Mouse (Mus musculus) kidney, adult 8-10 months (tissue): ENCODE data around the gene Stard13.

Source experiments
- DNase-seq, 2 experiments: peaks; one replicate each; pipeline ENCODE4 v3.0.0; 2022

The Stard13 gene

DNA sequence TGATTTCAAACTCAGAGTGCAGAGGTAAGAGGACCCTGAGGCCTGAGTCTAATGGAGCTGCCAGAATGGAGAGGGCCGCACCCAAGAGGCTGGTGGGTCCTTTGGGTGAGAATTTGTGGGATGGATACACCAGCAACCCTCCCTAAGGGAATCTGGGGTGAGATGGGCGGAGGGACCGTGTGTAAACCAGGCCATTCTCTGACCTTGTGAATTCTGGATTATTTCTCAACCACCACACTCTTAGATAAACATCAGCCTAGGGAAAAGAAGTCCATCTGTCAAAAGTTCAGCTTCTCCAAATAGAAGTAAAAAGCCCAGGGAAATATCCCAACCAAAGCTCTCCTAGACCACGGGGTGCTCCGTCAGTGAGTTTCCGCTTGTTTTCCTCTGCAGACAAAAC, 137.6 kb downstream of the Stard13 start:
- no peak for DNase-seq

DNA sequence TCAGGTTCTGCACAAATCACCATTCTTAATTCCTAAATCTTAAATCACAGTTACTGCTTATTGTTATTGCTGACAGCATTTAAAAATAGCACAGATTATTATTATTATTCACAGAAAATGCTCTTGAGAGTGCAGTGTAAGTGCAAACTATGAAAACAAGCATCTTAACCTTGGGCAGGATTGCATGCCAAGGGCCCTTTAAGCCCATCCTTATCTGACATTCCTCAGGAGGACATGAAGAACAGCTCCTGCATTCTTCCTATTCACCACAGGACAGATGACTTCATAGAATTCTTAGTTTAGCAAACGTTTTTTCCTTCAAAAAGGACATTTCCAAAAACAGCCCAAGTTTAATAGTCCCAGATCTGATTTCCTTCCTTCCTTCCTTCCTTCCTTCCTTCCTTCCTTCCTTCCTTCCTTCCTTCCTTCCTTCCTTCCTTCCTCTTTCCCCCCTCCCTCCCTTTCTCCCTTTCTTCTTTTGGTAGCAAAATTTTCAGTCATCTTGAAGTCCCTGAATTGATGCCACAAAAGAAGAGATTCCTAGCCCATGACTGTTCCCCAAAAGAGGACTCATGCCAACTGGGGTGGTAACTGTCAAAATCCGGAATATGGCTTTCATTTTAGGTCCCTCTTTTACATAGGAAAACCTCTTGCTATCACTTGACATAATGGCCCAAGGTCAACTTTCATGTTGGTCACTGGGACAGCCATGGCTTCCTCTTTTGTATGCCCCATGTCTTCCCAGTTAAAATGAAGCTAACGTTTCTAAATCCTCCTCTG, 140.6 kb downstream of the Stard13 start:
- no peak for DNase-seq

DNA sequence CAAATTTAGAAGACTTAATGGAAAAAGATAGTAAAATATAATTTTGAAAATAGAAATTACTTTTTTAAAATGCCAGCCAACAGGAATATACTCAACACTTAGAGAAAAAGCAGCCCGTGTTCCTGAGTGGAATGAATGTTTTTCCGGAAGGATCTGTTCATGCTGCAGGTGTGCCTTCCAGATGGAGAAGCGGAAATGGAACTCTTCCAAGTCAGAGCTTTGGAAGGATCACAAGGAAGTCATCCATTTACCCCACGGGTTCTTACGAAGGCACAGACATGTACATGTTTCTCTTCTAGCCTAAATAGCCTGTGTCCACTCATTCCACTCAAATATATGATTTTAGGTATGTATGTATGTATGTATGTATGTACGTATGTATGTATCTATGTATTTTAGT, 142.6 kb downstream of the Stard13 start:
- no peak for DNase-seq

- no peak for DNase-seq
Observed at GRCm38 (mm10) chr5:151089201-151089600, 144.4 kb downstream of the Stard13 start.

- peak in 1 of 2 experiments; percentile 26 for DNase-seq
Observed at GRCm38 (mm10) chr5:151086425-151087202, 147.0 kb downstream of the Stard13 start.

DNA sequence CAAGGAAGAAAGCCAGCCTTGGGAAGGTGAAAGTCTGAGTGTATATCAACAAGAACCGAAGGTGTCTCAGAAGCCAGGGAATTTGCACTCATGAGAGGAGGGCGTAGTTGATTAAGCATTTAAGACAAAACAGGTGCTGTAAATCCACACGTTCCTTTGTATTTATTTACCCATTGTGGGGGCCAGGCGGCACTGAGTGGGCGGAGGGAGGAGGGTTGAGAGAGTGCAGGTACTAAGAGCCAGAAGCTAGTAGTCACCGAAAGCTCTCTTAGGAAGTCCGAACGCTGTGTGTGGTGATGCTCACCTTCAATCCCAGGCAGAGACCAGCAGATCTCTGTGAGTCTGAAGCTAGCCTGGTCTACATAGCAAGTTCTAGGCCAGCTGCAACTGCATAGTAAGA, 147.9 kb downstream of the Stard13 start:
- DNase-seq: no peak

GRCm38 (mm10) chr5:151080276-151080675, 153.4 kb downstream of the Stard13 start:
- DNase-seq: no peak

DNA sequence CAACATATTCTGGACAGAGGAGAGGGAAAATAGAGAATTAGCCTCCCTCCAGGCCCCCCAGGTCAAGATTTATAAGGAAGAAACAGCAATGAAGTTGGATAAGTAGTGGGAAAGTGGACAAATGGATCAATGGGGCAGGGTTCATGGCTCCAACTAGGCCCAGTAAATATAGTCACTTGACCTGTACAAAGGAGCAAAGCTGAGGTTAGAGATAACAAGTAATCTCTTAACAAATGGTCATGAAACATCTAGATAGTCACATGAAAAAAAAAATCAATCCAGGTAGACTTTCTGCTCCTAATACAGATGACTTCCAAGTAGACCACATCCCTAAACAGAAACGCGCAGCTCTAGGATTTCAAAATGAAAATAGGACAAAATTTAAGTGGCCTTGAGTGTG, 155.7 kb downstream of the Stard13 start:
- no peak for DNase-seq

GRCm38 (mm10) chr5:151076917-151077316, 156.7 kb downstream of the Stard13 start:
- no peak for DNase-seq

DNA sequence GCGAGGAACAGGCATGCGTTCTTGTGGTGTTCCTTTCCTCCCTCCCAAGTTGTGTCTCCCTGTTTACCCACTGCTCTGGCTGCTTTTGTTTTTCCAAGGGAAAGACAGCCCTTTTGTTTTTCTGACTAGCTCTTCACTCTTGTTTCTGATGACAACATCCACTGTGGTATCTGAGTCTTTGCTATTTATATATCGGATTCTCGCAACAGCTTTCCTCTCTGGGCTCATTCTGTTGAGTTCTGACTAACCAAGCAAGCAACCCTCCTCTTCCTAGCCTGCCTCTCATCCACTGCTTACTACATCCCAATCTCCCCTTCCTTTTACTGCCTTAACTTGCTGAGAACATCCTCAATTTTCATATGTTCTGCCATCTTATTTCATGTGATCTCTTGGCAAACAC, 159.4 kb downstream of the Stard13 start:
- no peak for DNase-seq

DNA sequence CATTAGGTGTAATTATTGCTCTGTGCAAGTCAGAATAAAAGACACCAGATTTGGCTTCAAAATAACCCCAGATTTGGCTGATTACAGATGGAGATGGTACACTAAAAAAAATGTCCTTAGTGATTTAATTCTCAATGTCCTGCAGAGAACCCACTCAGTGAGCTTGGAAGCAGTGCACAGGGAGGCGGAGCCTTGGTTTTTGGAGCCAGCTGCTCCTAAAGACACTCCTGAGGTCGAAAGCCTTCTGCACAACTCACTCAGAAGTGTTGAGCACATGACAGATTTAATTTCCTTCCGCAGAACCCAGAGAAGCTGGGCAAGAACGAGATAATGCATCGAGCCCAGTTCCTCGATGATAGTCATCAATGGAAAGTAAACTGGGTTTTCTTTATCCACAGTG, 162.2 kb downstream of the Stard13 start:
- DNase-seq: no peak

- no peak for DNase-seq
Observed at GRCm38 (mm10) chr5:151070896-151071295, 162.7 kb downstream of the Stard13 start.

DNA sequence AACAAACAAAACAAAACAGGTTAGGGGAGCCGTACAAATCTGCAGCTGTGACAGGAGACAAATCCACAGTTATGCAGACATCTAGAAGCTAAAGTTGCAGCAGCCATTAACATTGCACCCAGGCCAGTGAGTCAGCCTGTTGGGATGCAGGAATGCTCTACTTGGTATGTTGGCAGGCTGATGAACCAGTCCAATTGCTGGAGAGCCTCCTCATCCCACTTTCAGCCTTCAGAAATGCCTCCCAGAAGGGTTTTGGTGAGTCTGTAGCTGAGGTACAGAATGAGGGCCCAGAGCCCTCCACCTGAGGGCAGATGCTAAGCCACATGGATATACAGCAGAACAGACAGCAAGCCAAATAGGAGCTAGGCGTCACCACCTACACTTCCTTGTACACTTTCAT, 164.1 kb downstream of the Stard13 start:
- no peak for DNase-seq

- no peak for DNase-seq
Observed at GRCm38 (mm10) chr5:151066016-151066415, 167.6 kb downstream of the Stard13 start.

GRCm38 (mm10) chr5:151065228-151065627, 168.4 kb downstream of the Stard13 start:
- DNase-seq: peak in 1 of 2 experiments; percentile 32

- DNase-seq: no peak
Observed at GRCm38 (mm10) chr5:151061942-151062341, 171.7 kb downstream of the Stard13 start.

DNA sequence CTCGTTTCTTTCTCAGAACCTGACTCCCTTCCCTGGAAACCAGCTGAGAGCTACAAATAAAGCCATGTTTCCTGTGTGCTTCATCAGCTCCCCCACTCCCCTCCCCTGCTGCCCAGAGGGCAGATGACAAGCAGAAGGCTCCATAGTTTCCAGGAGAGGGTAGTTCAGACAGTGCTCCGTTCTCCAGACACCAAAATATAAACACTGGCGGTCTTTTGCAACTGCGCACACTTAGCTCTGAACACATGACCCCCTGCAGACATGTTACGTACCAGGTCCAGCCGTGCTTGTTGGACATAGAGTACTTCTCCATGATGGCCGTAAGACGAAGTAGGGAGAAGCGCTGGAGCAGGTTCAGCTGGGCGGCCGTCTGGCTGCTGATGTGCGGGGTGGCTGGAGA, 173.2 kb downstream of the Stard13 start:
- DNase-seq: no peak

- DNase-seq: no peak
Observed at GRCm38 (mm10) chr5:151059772-151060171, 173.9 kb downstream of the Stard13 start.

DNA sequence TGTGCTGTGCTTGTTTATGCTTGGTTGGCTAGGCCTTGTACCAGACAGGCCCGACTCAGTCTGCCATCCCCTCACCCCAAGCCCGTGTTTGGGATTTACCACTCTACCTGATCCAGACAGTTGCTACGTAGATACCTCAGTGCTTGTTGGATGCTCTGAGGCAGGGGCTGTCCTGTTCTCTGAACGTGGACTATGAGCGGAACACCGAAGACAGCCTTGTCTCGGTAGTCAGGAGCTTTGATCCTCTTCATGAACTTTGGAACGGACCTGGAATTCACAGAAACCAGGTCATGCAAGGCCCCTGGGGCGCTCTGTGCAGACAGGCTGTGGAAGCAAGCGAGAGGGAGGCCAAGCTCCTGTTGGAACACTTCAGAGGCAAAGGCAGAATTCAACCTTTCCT, 174.3 kb downstream of the Stard13 start:
- DNase-seq: peak; percentile 78 to 79

DNA sequence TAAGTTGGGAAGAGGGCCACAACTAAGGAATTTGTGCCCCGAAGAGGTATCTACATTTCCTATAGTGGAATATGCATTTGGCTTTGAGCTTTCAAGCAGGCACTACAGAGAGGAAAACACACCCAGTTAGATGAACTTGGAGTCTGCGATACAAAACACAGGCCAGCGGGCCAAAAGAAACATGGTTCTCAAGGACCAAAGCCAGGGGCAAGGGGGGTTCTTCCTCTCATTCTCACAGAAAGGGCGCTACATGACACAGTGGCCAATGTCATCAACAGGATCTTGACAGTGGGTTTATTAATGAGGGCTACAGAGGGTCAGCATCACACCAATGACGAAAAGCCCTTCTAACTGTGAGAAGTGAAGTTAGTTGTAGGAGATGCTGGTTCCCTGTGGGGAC, 175.9 kb downstream of the Stard13 start:
- DNase-seq: no peak

- no peak for DNase-seq
Observed at GRCm38 (mm10) chr5:151056920-151057294, 176.7 kb downstream of the Stard13 start.

DNA sequence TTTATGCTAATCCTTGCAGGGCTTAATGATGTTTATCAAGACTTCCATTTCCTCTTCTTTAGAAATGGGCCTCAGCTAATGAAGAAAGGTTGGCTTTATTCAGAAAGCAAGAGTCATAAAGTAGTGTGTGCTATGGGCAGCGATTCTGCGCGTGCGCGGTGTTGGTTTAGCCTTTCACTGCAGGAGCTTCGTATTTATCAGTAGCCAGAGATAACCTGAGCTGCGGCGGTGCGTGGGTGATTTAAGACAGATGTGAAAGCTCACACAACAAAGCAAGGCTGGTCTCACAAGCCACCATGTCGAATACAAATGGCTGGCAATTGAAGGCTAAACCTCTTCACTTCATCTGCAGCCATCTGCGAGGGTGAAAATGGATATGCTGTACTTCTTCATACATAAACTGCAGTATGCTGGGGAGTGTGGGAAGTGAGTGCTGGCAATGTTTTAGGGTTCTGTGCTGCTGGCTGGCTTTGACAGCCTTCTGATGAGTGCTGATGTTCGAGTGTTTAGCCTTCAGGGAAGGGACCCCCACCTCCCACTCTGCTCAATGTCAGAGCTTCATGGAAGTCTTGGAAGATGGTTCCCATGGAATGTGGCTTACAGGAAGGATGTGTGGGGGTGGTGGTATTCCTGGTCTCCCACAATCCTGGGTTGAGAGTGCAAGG, 177.2 kb downstream of the Stard13 start:
- no peak for DNase-seq

DNA sequence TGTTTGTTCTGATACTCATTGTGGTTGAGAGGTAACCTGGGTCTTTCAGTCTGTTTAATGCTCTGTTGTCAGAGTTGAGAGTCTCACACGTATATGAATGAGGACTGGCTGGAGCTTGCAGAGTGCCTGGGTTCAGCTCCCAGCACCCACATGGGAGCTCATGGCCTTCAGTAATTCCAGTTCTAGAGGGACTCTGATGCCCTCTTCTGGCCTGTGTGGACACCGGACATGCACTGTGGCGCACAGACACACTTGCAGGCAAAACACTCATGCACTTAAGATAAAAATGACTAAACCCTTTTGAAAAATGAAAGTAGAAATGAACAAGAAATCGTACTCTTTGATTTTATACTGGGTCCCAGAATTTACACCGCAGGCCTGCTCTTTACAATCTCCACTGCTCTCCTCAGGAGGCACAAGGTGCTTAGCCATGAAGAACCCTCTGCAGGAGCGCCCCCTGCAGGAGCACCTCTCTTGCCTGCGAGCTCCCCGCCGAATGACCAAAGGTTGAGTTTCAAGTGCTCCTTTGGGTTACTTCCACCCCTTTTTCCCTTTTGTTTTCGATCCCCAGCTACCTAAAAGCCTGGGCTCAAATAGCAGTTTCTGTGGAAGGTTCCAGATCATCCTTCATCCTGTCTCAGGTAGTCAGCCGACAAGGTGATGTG, 178.1 kb downstream of the Stard13 start:
- no peak for DNase-seq
